Mouse (Mus musculus): ENCODE results near the gene Auts2. TPM values are rescaled to one million over a fixed set of nuclear protein-coding genes. Genes with fewer than 3 reads are reported as not detected.

The Auts2 gene
- polyA plus RNA-seq, 1 experiment from 2014 or later, result 0.23 TPM

DNA sequence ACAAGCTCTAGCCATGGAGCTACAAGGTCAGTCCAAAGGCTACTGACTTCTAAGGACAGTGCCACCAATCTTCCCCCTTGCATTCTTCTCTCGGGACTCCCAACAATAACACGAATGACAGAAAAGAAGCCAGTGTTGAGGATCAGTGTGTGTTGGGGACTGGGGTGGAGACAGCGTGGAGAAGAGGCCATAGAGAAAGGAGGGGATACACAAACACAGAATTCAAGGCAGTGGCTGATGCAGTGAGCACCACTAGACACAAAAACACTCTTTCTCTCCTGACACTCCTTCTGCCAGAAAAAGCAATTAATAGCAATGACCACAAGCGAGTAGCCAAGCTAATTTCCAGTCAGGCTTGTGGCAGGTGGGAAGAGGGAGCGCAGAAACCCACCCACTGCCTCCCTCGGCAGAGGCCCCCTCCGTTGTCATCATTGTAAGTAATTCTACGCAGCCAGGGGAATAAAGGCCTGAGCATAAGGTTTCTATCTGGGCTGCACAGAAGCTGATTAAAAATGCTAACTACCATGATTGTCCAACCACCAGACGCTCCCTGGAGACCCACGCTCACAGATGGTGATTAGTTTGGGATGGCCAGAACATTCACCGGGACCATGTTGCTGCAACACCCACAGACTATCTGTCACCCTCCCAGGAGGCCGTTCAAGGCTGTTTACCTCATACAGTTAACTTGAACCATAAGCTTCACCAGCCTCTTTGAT lies 862.9 kb downstream of the Auts2 start:
- DNase-seq (ENCODE audit: low read depth, low spot score) (no peak), ATAC-seq (no peak)
- CTCF ChIA-PET, result no interaction called here
- H3K27me3 ChIP-seq, result peaks cover 8% of the 10 kb centered on the region
- TF ChIP-seq CTCF (IDR thresholded peaks at IDR 0.05), result no peak
- POLR2A ChIA-PET, result interaction anchor here (0.6 kb wide), 1 partner anchor 63 kb away, joined by 7 read pairs; no protein-coding TSS in a partner anchor
- in situ Hi-C loops (cut with MboI; ENCODE audit: low pct_unique_long_range_greater_than_20kb), result no loop called here

- no peak for DNase-seq (ENCODE audit: low read depth, low spot score)
- peaks cover 8% of the 10 kb centered on the region for H3K27me3 ChIP-seq
- in situ Hi-C loops (cut with MboI; ENCODE audit: low pct_unique_long_range_greater_than_20kb), result no loop called here
- no peak for TF ChIP-seq CTCF (IDR thresholded peaks at IDR 0.05)
- ChIA-PET CTCF (no interaction called here), POLR2A (no interaction called here)
- no peak for ATAC-seq
Observed at GRCm38 (mm10) chr5:131679523-131679922, 863.6 kb downstream of the Auts2 start.

GRCm38 (mm10) chr5:131677518-131677917 lies 865.6 kb downstream of the Auts2 start:
- ChIA-PET POLR2A (no interaction called here), CTCF (no interaction called here)
- in situ Hi-C loops (cut with MboI; ENCODE audit: low pct_unique_long_range_greater_than_20kb), result no loop called here
- DNase-seq (ENCODE audit: low read depth, low spot score) (no peak), ATAC-seq (no peak)
- TF ChIP-seq CTCF (IDR thresholded peaks at IDR 0.05), result no peak
- H3K27me3 ChIP-seq, result peaks cover 4% of the 10 kb centered on the region

- ChIA-PET POLR2A (no interaction called here), CTCF (no interaction called here)
- H3K27me3 ChIP-seq, result peaks cover 4% of the 10 kb centered on the region
- in situ Hi-C loops (cut with MboI; ENCODE audit: low pct_unique_long_range_greater_than_20kb), result no loop called here
- no peak for DNase-seq (ENCODE audit: low read depth, low spot score)
- ATAC-seq, result no peak
- no peak for TF ChIP-seq CTCF (IDR thresholded peaks at IDR 0.05)
Observed at GRCm38 (mm10) chr5:131673696-131674095, 869.4 kb downstream of the Auts2 start.

- no peak for TF ChIP-seq CTCF (IDR thresholded peaks at IDR 0.05)
- in situ Hi-C loops (cut with MboI; ENCODE audit: low pct_unique_long_range_greater_than_20kb), result no loop called here
- POLR2A ChIA-PET, result no interaction called here
- CTCF ChIA-PET, result no interaction called here
- DNase-seq (ENCODE audit: low read depth, low spot score), result no peak
- H3K27me3 ChIP-seq, result no peaks in the 10 kb centered on the region
- no peak for ATAC-seq
Observed at GRCm38 (mm10) chr5:131665068-131665467, 878.1 kb downstream of the Auts2 start.

DNA sequence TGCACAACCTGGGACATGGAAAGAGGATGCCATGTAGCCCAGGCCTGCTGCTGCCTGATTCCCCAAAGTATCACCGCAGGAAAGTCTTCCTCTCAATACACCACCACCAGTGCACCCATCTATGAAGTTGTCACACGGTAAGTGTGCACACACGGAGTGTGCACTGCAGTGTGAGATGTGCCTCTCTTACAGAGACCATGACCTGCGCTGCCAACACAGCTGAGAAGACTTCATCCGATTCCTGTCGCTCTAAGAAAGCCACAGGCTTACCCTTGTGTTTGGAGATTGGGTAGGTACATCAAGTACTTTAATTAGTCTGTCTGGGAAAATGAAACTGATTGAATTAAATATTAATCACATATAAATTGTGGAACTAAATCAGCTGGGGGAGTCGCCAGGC lies 878.5 kb downstream of the Auts2 start:
- POLR2A ChIA-PET, result no interaction called here
- no peak for ATAC-seq

DNA sequence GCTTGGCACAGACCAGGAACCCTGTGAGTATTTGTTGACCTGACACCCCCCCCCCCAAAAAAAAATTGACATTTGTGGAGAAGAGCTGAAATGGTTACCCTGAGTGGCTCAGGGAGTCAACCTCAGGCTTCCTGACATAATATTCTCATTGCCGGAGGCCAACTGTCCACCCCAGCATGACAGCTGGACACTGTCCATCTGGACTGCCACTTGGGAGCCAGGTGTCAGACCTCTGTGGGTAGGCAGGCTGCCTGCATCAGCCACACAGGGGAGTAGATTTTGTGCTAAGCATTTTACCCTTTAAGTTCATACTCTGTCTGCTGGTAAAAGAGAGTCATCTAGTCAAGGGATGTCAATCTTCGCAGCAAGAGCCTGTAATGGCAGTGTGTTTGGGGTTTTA lies 880.5 kb downstream of the Auts2 start:
- CTCF ChIA-PET, result no interaction called here
- no peak for ATAC-seq
- H3K27me3 ChIP-seq, result no peaks in the 10 kb centered on the region
- in situ Hi-C loops (cut with MboI; ENCODE audit: low pct_unique_long_range_greater_than_20kb), result no loop called here
- POLR2A ChIA-PET, result no interaction called here
- no peak for TF ChIP-seq CTCF (IDR thresholded peaks at IDR 0.05)
- no peak for DNase-seq (ENCODE audit: low read depth, low spot score)

More for the DNA sequence above, 878.5 kb downstream of the Auts2 start:
- in situ Hi-C loops (cut with MboI; ENCODE audit: low pct_unique_long_range_greater_than_20kb), result no loop called here
- no peaks in the 10 kb centered on the region for H3K27me3 ChIP-seq
- CTCF ChIA-PET, result no interaction called here
- TF ChIP-seq CTCF (IDR thresholded peaks at IDR 0.05), result no peak
- no peak for DNase-seq (ENCODE audit: low read depth, low spot score)

DNA sequence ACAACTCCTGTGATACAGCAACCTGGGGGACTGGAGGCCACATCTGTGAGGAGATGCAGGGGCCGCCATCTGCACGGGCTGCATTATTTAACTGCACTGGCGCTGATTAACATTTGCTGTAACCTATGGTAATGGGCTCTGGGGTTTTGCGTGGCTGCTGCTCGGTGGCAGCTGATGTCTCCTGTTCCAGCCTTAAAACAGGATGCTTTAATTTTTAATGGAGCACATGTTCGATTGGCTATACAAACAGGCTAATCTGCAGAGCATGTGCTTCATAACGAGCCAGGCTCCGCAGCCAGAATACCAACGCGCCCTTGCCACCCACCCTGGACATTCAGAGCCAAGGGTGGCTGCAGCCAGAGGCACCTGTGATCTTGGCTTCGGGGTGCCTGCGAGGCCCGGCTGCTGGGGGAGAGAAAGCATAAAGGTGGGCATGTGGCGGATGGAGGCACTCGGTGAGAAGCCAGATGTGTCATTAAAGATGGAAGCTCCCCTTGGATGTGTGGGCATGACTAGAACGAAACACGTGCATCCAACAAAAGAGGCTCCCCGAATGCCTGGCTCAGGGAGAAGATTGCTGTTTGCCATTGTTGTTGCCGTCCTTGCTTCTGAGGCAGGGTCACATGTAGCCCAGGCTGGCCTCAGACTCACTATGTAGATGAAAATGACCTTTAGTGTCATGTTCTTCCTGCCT lies 884.2 kb downstream of the Auts2 start:
- DNase-seq (ENCODE audit: low read depth, low spot score) (no peak), ATAC-seq (no peak)
- POLR2A ChIA-PET, result no interaction called here
- in situ Hi-C loops (cut with MboI; ENCODE audit: low pct_unique_long_range_greater_than_20kb), result no loop called here
- CTCF ChIA-PET, result no interaction called here
- no peaks in the 10 kb centered on the region for H3K27me3 ChIP-seq
- TF ChIP-seq CTCF (IDR thresholded peaks at IDR 0.05), result no peak

GRCm38 (mm10) chr5:131654206-131654605 lies 888.9 kb downstream of the Auts2 start:
- ChIA-PET CTCF (interaction anchor here (0.9 kb wide), 1 partner anchor 130 kb away, joined by 3 read pairs; no protein-coding TSS in a partner anchor), POLR2A (no interaction called here)
- no peaks in the 10 kb centered on the region for H3K27me3 ChIP-seq
- TF ChIP-seq CTCF (IDR thresholded peaks at IDR 0.05), result no peak
- ATAC-seq (no peak), DNase-seq (ENCODE audit: low read depth, low spot score) (no peak)
- in situ Hi-C loops (cut with MboI; ENCODE audit: low pct_unique_long_range_greater_than_20kb), result no loop called here

DNA sequence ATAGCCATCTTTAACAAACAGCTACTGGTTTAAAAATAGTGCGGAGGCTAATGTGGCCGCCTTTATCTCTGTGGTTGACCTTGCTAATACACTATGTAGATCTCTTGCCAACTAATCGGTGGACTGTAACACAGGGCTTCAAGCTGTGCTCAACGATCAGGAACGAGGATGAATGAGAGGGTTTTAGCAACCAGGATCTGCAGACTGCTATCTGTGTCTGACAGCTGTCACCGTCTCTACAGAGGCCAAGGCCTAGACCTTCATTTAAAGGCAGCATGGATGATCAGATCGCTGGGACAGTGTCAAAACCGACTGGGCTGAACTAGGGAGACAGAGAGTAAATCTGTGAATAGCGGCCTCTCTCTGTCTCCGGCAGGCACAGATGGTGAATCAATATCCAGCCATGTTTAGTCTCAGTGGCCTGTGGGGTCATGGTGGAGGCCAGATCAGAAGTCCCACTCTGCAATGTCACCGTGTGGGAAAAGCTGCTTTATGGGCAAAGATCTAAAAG lies 892.7 kb downstream of the Auts2 start:
- ChIA-PET CTCF (no interaction called here), POLR2A (interaction anchor here (0.6 kb wide), 1 partner anchor 1318 kb away, joined by 3 read pairs; no protein-coding TSS in a partner anchor)
- no peak for TF ChIP-seq CTCF (IDR thresholded peaks at IDR 0.05)
- no peaks in the 10 kb centered on the region for H3K27me3 ChIP-seq
- DNase-seq (ENCODE audit: low read depth, low spot score), result no peak
- in situ Hi-C loops (cut with MboI; ENCODE audit: low pct_unique_long_range_greater_than_20kb), result no loop called here
- ATAC-seq, result no peak

DNA sequence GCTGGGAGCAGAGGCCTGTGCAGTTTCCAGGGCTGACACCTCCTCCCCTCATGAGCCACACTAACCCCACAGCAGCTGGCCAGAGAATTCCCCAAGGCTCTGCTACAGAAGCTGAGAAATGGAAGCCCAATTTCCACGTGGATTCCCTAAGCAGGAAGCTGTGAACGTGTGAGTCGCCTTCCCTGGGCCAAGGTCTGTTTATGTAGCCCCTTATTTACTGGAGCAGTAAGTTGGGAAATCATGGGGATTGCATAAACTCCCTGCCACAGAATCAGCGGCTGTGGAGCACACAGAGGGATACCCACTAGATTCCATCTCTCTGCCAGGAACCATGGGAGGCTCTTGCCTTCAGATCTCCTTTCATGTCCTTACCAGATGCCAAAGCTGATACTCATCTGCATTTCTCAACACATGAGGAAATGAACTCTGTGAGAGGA lies 895.4 kb downstream of the Auts2 start:
- in situ Hi-C loops (cut with MboI; ENCODE audit: low pct_unique_long_range_greater_than_20kb), result no loop called here
- no peak for TF ChIP-seq CTCF (IDR thresholded peaks at IDR 0.05)
- no peak for DNase-seq (ENCODE audit: low read depth, low spot score)
- POLR2A ChIA-PET, result no interaction called here
- no peaks in the 10 kb centered on the region for H3K27me3 ChIP-seq
- no peak for ATAC-seq
- CTCF ChIA-PET, result no interaction called here
